Mouse (Mus musculus): Measurements from ENCODE around the gene Ankrd16. TPM values are rescaled to one million over a fixed set of nuclear protein-coding genes. Genes with fewer than 3 reads are reported as not detected.

The Ankrd16 gene
- polyA plus RNA-seq, 1 experiment from 2014 or later: 34.9 TPM

DNA sequence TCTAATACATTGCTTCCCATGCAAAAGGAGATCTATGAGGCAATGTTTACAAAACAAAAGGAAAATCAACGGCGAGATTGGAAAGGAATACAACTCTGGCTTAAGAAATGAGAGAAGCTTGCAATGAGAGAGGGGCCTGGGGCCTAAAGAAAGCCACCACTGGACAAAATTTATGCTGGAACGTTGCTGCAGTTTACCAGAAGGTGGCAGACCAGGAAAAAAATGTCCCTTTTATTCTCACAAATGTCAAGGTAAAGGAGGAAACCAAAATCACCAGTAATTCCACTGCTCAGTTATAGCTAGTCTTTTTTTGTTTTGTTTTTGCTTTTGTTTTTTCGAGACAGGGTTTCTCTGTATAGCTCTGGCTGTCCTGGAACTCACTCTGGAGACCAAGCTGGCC, 17.0 kb downstream of the Ankrd16 start:
- Histone ChIP-seq H3K9ac (ENCODE audit: low read length) (no peak overlapping the region), H3K4me2 (ENCODE audit: low read depth, low read length) (no peak overlapping the region), H3K27me3 (ENCODE audit: control insufficient read depth, insufficient read depth, low read length) (no peaks in the 10 kb centered on the region), H3K27ac (ENCODE audit: low read length) (no peak overlapping the region), H3K4me3 (ENCODE audit: low read length) (no peak overlapping the region), H3K9me3 (replicated peaks; ENCODE audit: control insufficient read depth, low read length) (no peaks in the 10 kb centered on the region), H3K4me1 (ENCODE audit: control insufficient read depth, insufficient read depth, low read length) (peaks cover 7% of the 10 kb centered on the region; the same call in 1 of the 2 replicates), H3K36me3 (ENCODE audit: control insufficient read depth, insufficient read depth) (peaks cover 24% of the 10 kb centered on the region)
- ATAC-seq (replicated peaks; ENCODE audit: extremely low read depth, insufficient read depth, low FRiP score): no peak
- 71% methylated on average over 4 of the region's 4 CpGs for WGBS

- ATAC-seq (replicated peaks; ENCODE audit: extremely low read depth, insufficient read depth, low FRiP score): no peak
- no peaks in the 10 kb centered on the region for H3K9me3 ChIP-seq (replicated peaks; ENCODE audit: control insufficient read depth, low read length)
Observed at GRCm38 (mm10) chr2:11797930-11798364, 20.3 kb downstream of the Ankrd16 start.

DNA sequence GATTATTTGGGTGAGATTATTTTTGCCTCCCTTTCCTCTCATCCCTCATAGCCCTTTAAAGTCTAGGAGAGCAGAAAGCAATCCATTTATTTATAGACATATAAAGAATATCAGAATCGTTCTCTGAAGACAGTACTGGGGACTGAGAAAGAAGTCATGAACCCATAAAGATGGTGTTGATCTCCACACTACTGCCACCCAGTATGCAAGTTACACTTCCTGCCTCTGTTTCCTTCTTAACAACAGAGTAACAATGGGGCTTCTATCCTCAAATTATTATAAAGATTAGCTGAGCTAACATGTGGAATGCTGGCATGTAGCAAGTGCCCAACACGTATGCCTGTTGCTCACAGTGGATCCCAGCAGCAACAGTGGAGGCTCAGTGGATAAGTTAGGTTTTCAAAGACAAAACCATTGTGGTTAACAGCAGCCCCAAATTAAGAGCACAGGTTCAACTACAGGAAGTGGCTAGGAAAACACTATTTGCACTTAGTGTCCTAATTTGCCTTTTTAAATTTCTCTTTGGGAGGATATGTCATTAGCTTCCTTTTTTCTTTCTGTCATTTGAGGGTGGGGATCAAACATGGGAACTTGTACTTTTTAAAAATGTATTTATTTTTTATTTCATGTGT, 23.7 kb downstream of the Ankrd16 start:
- no peak for ATAC-seq (replicated peaks; ENCODE audit: extremely low read depth, insufficient read depth, low FRiP score)
- Histone ChIP-seq H3K27me3 (ENCODE audit: control insufficient read depth, insufficient read depth, low read length) (no peaks in the 10 kb centered on the region), H3K9ac (ENCODE audit: low read length) (no peak overlapping the region), H3K4me1 (ENCODE audit: control insufficient read depth, insufficient read depth, low read length) (peaks cover 7% of the 10 kb centered on the region; the same call in 1 of the 2 replicates), H3K36me3 (ENCODE audit: control insufficient read depth, insufficient read depth) (no peaks in the 10 kb centered on the region), H3K9me3 (replicated peaks; ENCODE audit: control insufficient read depth, low read length) (no peaks in the 10 kb centered on the region), H3K27ac (ENCODE audit: low read length) (no peak overlapping the region), H3K4me2 (ENCODE audit: low read depth, low read length) (no peak overlapping the region), H3K4me3 (ENCODE audit: low read length) (no peak overlapping the region)
- 73% methylated on average over 2 of the region's 2 CpGs for WGBS

More at GRCm38 (mm10) chr2:11797930-11798364, 20.3 kb downstream of the Ankrd16 start:
- WGBS: 44% methylated on average over 5 of the region's 5 CpGs
- no peak overlapping the region for H3K4me2 ChIP-seq (ENCODE audit: low read depth, low read length)
- no peak overlapping the region for H3K9ac ChIP-seq (ENCODE audit: low read length)
- no peaks in the 10 kb centered on the region for H3K27me3 ChIP-seq (ENCODE audit: control insufficient read depth, insufficient read depth, low read length)
- H3K36me3 ChIP-seq (ENCODE audit: control insufficient read depth, insufficient read depth): peaks cover 3% of the 10 kb centered on the region; the same call in 1 of the 2 replicates
- peaks cover 7% of the 10 kb centered on the region; the same call in 1 of the 2 replicates for H3K4me1 ChIP-seq (ENCODE audit: control insufficient read depth, insufficient read depth, low read length)
- H3K27ac ChIP-seq (ENCODE audit: low read length): no peak overlapping the region
- no peak overlapping the region for H3K4me3 ChIP-seq (ENCODE audit: low read length)

Other genes starting within 250 kb of the Ankrd16 start
- 9.5 and 12.3 TPM in 2 replicates for gene Pfkfb3, start 223.8 kb upstream of the Ankrd16 start, polyA plus RNA-seq (2015; fragmentation: Nextera tagmentation; extraction: Ambion mirVana)
- gene Rbm17, start 173.7 kb upstream of the Ankrd16 start, polyA plus RNA-seq (2015; fragmentation: Nextera tagmentation; extraction: Ambion mirVana): 84.5 and 102 TPM in 2 replicates
- gene Gm17490, start 151.6 kb upstream of the Ankrd16 start, polyA plus RNA-seq (2015; fragmentation: Nextera tagmentation; extraction: Ambion mirVana): not detected in 2 replicates
- gene Il2ra, start 135.1 kb upstream of the Ankrd16 start, polyA plus RNA-seq (2015; fragmentation: Nextera tagmentation; extraction: Ambion mirVana): 8.6 and 21.2 TPM in 2 replicates
- gene Il15ra, start 72.6 kb upstream of the Ankrd16 start, polyA plus RNA-seq (2015; fragmentation: Nextera tagmentation; extraction: Ambion mirVana): 16.0 and 19.2 TPM in 2 replicates
- gene Fbh1, start 294 bp upstream of the Ankrd16 start, polyA plus RNA-seq (2015; fragmentation: Nextera tagmentation; extraction: Ambion mirVana): 109 and 113 TPM in 2 replicates

All from heart, embryonic 16.5 days (tissue).